Mouse (Mus musculus): Measurements from ENCODE around the gene Col23a1.

Gene Col23a1

GRCm38 (mm10) chr11:51485051-51485521 is 195.4 kb downstream of the Col23a1 start:
- no peak for DNase-seq (ENCODE audit: low spot score)

DNA sequence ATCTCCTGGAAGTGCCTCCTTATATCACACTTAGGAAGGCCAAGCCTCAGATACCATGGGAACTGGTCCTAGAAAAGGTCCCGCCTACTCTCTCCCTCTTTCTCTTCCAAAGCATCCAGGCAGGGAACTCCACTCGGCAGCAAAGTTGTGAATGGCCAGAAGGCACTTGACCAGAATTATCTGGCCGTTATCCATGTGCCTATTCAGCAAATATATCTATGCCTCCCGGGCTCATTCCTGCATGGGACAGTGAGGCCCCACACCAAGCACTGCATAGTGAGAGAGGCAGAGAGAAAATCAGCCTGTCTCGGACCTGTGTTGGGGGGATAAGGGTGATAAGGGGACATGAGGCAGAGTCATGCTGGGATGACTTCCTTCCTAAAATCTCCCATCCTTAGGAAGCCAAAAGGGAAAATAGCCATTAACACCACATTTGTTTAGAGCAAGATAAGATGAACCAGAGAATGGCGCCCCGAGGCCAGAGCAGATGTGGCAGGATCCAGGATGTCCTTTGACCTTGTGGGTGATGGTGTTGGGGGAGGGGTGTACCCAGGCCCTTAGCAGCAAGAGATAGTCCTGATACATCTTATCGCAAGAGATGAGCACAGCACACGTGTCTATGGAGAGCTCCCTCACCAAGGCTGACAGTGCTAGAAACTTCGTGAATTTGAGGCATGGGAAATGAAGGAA is 196.2 kb downstream of the Col23a1 start:
- DNase-seq (ENCODE audit: low spot score), result no peak

DNA sequence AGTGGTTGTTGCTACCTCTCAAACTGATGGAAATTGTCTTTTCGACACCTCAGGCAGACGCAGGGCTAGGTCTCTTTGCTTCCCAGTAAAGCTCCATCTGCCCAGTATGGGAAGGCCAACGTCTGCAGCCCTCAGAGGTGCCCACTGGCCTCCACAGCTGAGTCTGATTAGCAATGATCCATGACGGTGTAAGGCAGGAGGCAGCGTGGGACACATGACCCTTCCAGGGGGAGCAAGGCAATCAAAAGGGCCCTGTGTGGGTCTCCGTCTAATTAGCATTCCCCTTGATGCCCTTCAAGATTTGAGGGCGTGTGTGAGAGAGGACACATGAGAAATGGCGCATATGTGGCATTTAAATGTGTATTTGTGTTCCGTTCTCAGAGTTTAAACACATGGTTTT is 199.1 kb downstream of the Col23a1 start:
- DNase-seq (ENCODE audit: low spot score), result no peak

GRCm38 (mm10) chr11:51493421-51493820 is 203.7 kb downstream of the Col23a1 start:
- no peak for DNase-seq (ENCODE audit: low spot score)

DNA sequence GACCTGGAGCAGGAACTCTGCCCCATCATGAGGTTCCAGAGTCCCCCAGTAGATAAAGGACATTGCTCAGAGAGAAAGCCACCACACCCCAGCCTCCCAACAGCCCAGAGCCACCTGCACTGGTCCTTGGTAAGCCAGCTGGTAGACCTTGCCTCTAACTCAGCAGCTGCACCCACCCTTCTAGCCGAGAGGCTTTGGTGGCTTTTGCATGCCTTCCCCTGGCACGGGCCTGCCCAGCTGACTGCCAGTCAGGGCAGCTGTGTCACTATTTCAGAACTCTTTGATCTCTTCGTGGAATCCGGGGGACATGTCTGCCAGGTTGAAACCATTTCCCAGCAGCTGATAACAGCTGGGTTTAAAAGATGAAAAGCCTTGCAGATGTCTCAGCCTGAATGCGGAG is 204.5 kb downstream of the Col23a1 start:
- no peak for DNase-seq (ENCODE audit: low spot score)

DNA sequence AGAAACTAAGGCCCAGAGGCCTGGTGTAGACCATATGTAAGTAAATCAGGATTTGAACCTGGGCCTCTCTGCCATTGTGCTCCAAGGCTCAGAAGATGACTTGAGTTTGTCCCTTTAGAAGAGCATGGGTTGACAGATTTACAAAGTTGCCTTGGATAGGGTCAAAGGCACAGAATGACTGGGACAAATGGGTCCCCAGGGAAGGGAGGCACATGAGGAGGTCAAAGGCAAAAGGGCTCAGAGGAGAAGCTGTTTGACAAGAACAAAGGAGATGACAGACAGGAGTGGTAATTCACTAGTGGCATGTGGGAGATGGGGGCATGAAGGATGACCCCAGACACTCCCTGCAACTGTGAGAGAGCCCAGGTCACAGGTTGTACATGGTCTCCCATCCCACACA is 210.1 kb downstream of the Col23a1 start:
- no peak for DNase-seq (ENCODE audit: low spot score)

DNA sequence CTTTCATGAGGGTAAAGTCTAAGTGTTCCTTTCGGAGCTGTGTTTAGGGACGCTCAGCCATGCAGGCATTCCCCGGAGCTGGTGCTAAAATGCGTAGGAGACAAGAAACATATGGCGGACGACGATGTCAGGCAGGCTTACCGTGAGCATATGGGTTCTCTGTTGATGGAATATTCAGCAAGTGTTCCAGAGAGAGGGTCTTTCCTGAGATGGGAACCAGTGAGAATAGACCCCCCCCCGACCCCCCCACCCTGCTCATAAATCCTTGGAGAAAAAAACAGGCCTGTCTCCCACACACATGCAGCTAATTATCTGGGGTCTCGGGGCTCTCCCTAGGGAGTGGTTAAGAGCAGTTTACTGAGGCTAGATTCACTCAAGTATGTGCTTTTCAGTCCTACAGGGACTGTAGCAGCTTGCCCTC is 212.7 kb downstream of the Col23a1 start:
- no peak for DNase-seq (ENCODE audit: low spot score)

GRCm38 (mm10) chr11:51504946-51505345 is 215.2 kb downstream of the Col23a1 start:
- no peak for DNase-seq (ENCODE audit: low spot score)

GRCm38 (mm10) chr11:51508053-51508452 is 218.3 kb downstream of the Col23a1 start:
- peak; percentile 59 for DNase-seq (ENCODE audit: low spot score)

DNA sequence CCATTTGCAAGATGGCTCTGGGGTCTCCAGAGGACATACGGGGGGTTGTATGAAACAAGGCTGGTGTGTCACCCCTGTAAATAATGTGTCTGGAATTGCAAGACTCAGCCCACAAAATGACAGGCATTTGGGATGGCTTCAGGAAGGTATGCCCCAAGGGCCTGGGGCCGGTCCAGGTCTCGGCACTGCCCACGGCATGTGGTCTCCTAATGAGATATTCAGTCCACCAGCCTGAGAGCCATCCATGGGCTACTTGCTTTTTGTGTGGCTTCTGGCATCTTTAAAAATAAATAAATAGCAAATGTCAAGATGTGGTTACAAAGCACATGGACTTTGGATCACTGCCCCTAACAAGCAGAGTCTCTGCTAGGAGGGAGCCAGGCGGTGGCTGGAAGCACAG is 219.5 kb downstream of the Col23a1 start:
- DNase-seq (ENCODE audit: low spot score), result no peak

GRCm38 (mm10) chr11:51513019-51513418 is 223.3 kb downstream of the Col23a1 start:
- no peak for DNase-seq (ENCODE audit: low spot score)

- no peak for DNase-seq (ENCODE audit: low spot score)
Measured at GRCm38 (mm10) chr11:51515346-51515745, 225.6 kb downstream of the Col23a1 start.

DNA sequence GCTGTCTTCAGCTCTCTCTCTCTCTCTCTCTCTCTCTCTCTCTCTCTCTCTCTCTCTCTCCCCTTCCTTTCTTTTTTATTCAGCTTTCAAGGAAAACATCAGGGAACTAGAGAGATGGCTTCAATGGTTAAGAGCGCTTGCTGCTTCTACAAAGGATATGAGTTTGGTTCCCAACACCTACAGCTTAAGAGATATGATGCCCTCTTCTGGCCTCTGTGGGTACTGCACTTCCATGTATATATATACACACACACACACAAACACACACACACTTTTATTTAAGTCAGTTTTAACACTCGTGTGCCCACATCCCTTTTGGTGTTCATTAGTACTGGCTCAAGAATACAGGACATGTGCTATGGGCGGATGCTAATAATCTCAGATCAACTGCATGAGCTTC is 228.4 kb downstream of the Col23a1 start:
- no peak for DNase-seq (ENCODE audit: low spot score)

- DNase-seq (ENCODE audit: low spot score), result no peak
Measured at GRCm38 (mm10) chr11:51518585-51518984, 228.9 kb downstream of the Col23a1 start.

DNA sequence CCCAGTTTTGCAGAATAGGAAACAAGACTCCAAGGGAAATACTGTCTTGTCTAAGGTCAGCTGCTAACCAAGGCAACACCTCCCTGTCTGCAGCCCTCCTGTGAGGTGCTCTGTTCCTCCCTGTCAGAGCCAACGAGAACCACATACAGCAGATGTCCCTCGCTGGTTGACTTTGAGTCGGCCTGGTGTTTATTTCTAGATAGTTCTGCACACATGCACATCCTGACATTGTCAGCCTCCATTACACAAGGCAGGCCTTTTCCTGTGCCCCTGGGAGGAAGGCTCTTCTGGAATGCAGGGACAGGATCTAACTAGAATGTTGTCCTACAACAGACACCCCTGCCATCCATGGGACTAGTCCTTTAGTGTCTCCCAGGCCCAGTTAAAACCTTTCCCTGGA is 231.7 kb downstream of the Col23a1 start:
- DNase-seq (ENCODE audit: low spot score), result no peak

GRCm38 (mm10) chr11:51523215-51523614 is 233.5 kb downstream of the Col23a1 start:
- no peak for DNase-seq (ENCODE audit: low spot score)

DNA sequence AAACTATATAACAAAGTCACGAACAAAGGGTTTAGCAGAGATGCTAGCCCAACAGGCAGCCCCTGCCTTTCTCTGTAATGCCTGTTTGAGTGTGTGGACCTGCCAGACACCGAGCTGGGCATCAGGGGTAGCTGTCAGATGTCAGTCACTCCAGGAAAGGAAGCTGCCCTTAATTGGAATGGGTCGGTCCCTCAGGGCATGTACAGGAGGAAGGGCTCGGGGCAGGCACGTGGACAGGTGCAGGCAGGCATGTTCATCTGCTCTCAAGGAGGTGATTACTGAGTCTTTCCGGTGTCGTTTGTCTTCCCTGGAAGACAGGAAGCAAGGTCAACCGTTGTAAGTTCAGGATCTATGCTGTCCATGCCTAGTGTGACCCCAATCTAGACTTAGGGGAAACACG is 233.9 kb downstream of the Col23a1 start:
- no peak for DNase-seq (ENCODE audit: low spot score)

DNA sequence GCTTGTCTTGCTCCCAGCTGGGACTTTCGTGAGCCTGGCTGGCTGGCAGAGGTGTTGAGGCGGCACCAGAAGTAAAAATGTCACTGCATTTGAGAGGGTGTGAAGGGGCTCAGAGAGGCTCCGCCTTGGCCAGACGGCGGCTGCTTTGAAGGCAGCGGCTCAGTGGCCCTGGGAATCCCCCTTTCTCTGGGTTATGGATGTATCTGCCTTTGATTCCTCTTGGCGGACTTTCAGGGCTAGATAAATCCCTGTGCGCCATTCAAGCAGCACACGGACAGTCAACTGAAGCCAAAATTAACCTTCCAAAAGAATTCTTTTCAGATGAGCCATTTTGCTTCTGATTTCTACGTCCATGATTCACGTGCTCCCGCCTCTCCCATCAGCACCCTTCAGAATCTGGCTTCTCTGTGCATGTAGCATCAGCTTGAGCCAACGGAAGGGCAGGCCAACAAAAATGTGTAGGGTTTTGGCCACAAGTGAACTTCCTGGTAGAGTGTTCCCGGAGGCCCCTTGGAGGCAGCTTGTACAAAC is 237.0 kb downstream of the Col23a1 start:
- no peak for DNase-seq (ENCODE audit: low spot score)

DNA sequence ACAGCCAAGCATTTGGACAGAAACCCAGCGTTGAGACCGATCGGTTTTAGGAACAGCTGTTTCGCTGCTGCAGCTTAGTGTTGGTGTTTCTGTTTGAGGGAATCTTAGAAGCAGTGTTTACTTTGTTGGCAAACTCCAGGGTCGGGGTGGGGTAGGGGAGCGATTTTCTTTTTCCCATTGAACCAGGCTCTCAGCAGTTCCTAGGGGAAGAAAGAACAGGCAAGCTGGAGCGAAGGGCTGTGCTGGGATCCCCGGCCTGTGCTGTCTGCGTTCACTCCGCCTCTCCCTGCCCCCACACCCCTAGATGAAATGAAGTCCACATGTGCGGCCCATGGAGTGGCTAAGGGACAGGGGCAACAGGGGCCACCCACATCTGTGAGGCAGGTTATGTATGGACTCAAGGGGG is 243.4 kb downstream of the Col23a1 start:
- no peak for DNase-seq (ENCODE audit: low spot score)

DNA sequence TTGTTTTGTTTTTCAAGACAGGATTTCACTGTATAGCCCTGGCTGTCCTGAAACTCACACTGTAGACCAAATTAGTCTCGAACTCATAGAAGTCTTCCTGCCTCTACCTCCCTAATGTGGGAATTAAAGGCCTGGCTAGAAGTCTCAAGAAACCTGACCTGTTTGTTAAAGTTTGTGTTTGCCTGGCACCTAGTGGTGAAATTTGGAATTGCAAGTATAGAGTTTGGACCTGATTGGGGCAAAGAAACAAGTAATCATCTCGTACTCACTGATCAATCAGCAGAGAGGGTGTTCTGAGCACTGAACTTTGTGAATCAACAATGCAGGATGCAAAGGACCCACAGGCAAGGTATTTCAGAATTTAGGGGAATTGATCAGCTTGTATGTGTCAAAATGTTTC is 244.6 kb downstream of the Col23a1 start:
- DNase-seq (ENCODE audit: low spot score), result no peak

- no peak for DNase-seq (ENCODE audit: low spot score)
Measured at GRCm38 (mm10) chr11:51538388-51538787, 248.7 kb downstream of the Col23a1 start.

- no peak for DNase-seq (ENCODE audit: low spot score)
Measured at GRCm38 (mm10) chr11:51538919-51539758, 249.4 kb downstream of the Col23a1 start.

DNA sequence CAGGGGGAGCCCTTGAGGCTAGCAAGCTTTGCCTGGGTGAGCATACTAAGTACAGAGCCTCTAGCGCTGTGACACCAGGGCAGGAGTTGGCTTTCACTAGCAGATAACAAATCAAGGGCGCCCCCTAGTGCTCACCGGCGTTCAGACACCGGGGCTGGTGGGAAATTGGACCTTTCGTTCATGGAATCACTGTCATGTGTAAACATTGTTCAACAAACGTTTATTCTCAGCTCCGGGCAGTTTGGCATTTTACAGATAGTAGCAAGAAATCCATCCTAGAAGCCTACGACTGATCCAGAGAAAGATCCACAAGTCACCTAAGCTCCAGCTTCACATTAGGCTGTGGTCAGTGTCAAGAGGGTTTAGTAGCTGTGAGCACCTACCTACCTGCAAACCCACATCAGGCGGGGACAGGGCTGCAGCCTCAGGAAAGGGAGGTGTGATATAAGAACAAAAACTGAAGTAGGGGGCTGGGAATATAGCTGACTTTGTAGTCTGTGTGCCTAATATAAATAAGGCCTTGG is 250.1 kb downstream of the Col23a1 start:
- DNase-seq (ENCODE audit: low spot score), result peak; percentile 99
